Mouse (Mus musculus) olfactory bulb, adult 2 months (tissue): Measurements from ENCODE around the gene Vps16. TPM values are rescaled to one million over a fixed set of nuclear protein-coding genes. Genes with fewer than 3 reads are reported as not detected.

Experiments used
- H3K27ac ChIP-seq: fragments of 200-500 bp; 2 replicates; pipeline ENCODE4 v1.5.1; 2012; ENCODE audit warnings: low read depth, low read length; ENCODE audit not compliant: insufficient read depth
- H3K4me1 ChIP-seq: fragments of 200-500 bp; 2 replicates; pipeline ENCODE4 v1.6.1; 2012; ENCODE audit warnings: low read length; ENCODE audit not compliant: control insufficient read depth, insufficient read depth
- H3K4me3 ChIP-seq: fragments of 200-500 bp; 2 replicates; pipeline ENCODE4 v1.5.1; 2012; ENCODE audit warnings: mild to moderate bottlenecking, low read depth, low read length, moderate library complexity; ENCODE audit not compliant: insufficient read depth
- CTCF ChIP-seq: fragments of 200-500 bp; IDR thresholded peaks from 2 replicates; pipeline ENCODE4 v1.5.1; 2012; ENCODE audit warnings: low read depth, mild to moderate bottlenecking, low read length, moderate library complexity; ENCODE audit not compliant: insufficient read depth
- POLR2A ChIP-seq: fragments of 200-500 bp; IDR thresholded peaks from 2 replicates; pipeline ENCODE4 v1.6.1; 2012; ENCODE audit warnings: mild to moderate bottlenecking, low read depth, low read length, moderate library complexity; ENCODE audit not compliant: insufficient read depth
- WGBS: fragments of 180-500 bp; shearing (Covaris S2); methylation state at CpG from one replicate; pipeline ENCODE4 v1.1.7; 2018; 5-methylcytosine and 5-hydroxymethylcytosine counted together
- polyA plus RNA-seq: library from polyadenylated mRNA; stranded (reverse); fragments of >200 nt; gene quantifications from 2 replicates; pipeline ENCODE4 v1.2.4, GENCODE M21; 2012; ENCODE audit warnings: low replicate concordance; ENCODE audit not compliant: missing spikeins, insufficient read depth, insufficient read length

Gene Vps16
- polyA plus RNA-seq, 1 experiment = not detected

- Histone ChIP-seq H3K27ac (no peak overlapping the region), H3K4me3 (no peak overlapping the region), H3K4me1 (peaks cover 5% of the 10 kb centered on the region; the same call in 1 of the 2 replicates)
- 17% methylated on average over 4 of the region's 4 CpGs for WGBS
- no peak for TF ChIP-seq POLR2A
Observed at GRCm38 (mm10) chr2:130469366-130469765, 45.2 kb downstream of the Vps16 start.

- Histone ChIP-seq H3K4me3 (no peak overlapping the region), H3K27ac (peak overlapping the region; percentile 72), H3K4me1 (peaks cover 6% of the 10 kb centered on the region)
- TF ChIP-seq CTCF = no peak
- TF ChIP-seq POLR2A = no peak
- 41% methylated on average over 2 of the region's 2 CpGs for WGBS
Observed at GRCm38 (mm10) chr2:130469935-130470334, 45.8 kb downstream of the Vps16 start.

- Histone ChIP-seq H3K4me1 (peaks cover 10% of the 10 kb centered on the region), H3K4me3 (no peak overlapping the region), H3K27ac (no peak overlapping the region)
- WGBS = 52% methylated on average over 8 of the region's 8 CpGs
- no peak for TF ChIP-seq POLR2A
Observed at GRCm38 (mm10) chr2:130472908-130473510, 48.9 kb downstream of the Vps16 start.

GRCm38 (mm10) chr2:130475764-130476163, 51.6 kb downstream of the Vps16 start:
- WGBS = 43% methylated on average over 11 of the region's 11 CpGs
- no peak overlapping the region for H3K4me3 ChIP-seq
- TF ChIP-seq POLR2A = no peak
- no peak for TF ChIP-seq CTCF
- peaks cover 5% of the 10 kb centered on the region for H3K4me1 ChIP-seq
- H3K27ac ChIP-seq = no peak overlapping the region

- WGBS = 62% methylated on average over 6 of the region's 6 CpGs
- no peak overlapping the region for H3K27ac ChIP-seq
- no peak for TF ChIP-seq CTCF
- no peak for TF ChIP-seq POLR2A
- no peak overlapping the region for H3K4me3 ChIP-seq
- peaks cover 5% of the 10 kb centered on the region for H3K4me1 ChIP-seq
Observed at GRCm38 (mm10) chr2:130476666-130477297, 52.6 kb downstream of the Vps16 start.

GRCm38 (mm10) chr2:130482177-130482576, 58.0 kb downstream of the Vps16 start:
- WGBS = 91% methylated on average over 4 of the region's 4 CpGs
- TF ChIP-seq POLR2A (no peak), CTCF (no peak)
- no peak overlapping the region for H3K4me3 ChIP-seq
- no peak overlapping the region for H3K27ac ChIP-seq
- H3K4me1 ChIP-seq = no peaks in the 10 kb centered on the region

GRCm38 (mm10) chr2:130482700-130483099, 58.6 kb downstream of the Vps16 start:
- Histone ChIP-seq H3K27ac (no peak overlapping the region), H3K4me1 (no peaks in the 10 kb centered on the region), H3K4me3 (no peak overlapping the region)
- TF ChIP-seq CTCF (no peak), POLR2A (no peak)
- 36% methylated on average over 3 of the region's 3 CpGs for WGBS

GRCm38 (mm10) chr2:130484206-130484605, 60.1 kb downstream of the Vps16 start:
- no peak for TF ChIP-seq POLR2A
- H3K4me1 ChIP-seq = no peaks in the 10 kb centered on the region
- H3K27ac ChIP-seq = no peak overlapping the region
- H3K4me3 ChIP-seq = no peak overlapping the region
- WGBS = 83% methylated on average over 1 of the region's 1 CpGs

- no peak overlapping the region for H3K27ac ChIP-seq
- H3K4me1 ChIP-seq = 0 out of 2 replicates have a peak, but pooled peaks cover 2% of the 10 kb centered on the region
- H3K4me3 ChIP-seq = no peak overlapping the region
- WGBS = 92% methylated on average over 2 of the region's 2 CpGs
- TF ChIP-seq CTCF = no peak
- TF ChIP-seq POLR2A = no peak
Observed at GRCm38 (mm10) chr2:130488002-130488401, 63.9 kb downstream of the Vps16 start.
